Mouse (Mus musculus) R1 (cell line): Measurements from ENCODE around the gene Lrp10.

Experiments used
- DNase-seq: peaks from one replicate; pipeline ENCODE4 v3.0.0-alpha.2; 2018; ENCODE audit warnings: low read depth, low spot score

The Lrp10 gene

GRCm38 (mm10) chr14:54463959-54464292 is at the start of gene Lrp10:
Lrp10 (plus strand) TSS chr14:54464137.
- DNase-seq, result peak; percentile 90

- peak; percentile 90 for DNase-seq
These were observed 48.5 kb upstream of the Lrp10 start for GRCm38 (mm10) chr14:54415241-54416020.

GRCm38 (mm10) chr14:54416229-54416775 is 47.6 kb upstream of the Lrp10 start:
- DNase-seq, result peak; percentile 58

- peak; percentile 44 for DNase-seq
These were observed 47.1 kb upstream of the Lrp10 start for GRCm38 (mm10) chr14:54416830-54417229.

GRCm38 (mm10) chr14:54417623-54418081 is 46.3 kb upstream of the Lrp10 start, which contains the start of gene Slc7a7:
Slc7a7 (minus strand) TSS chr14:54417780.
- peak; percentile 92 for DNase-seq

GRCm38 (mm10) chr14:54421014-54421413 is 42.9 kb upstream of the Lrp10 start:
- DNase-seq, result no peak

- peak; percentile 54 for DNase-seq
These were observed 40.5 kb upstream of the Lrp10 start for GRCm38 (mm10) chr14:54423406-54423805.

GRCm38 (mm10) chr14:54424634-54425033 is 39.3 kb upstream of the Lrp10 start:
- DNase-seq, result no peak

GRCm38 (mm10) chr14:54425540-54425939 is 38.4 kb upstream of the Lrp10 start:
- DNase-seq, result no peak

- no peak for DNase-seq
These were observed 37.8 kb upstream of the Lrp10 start for GRCm38 (mm10) chr14:54426003-54426688.

GRCm38 (mm10) chr14:54426689-54427398 is 37.1 kb upstream of the Lrp10 start, which contains the start of gene Mrpl52:
Mrpl52 (plus strand) TSS chr14:54426909.
- DNase-seq, result peak; percentile 93

- DNase-seq, result no peak
These were observed 36.2 kb upstream of the Lrp10 start for GRCm38 (mm10) chr14:54427696-54428095.

GRCm38 (mm10) chr14:54428421-54428820 is 35.5 kb upstream of the Lrp10 start:
- no peak for DNase-seq

GRCm38 (mm10) chr14:54429332-54430093 is 34.4 kb upstream of the Lrp10 start:
- DNase-seq, result no peak

GRCm38 (mm10) chr14:54430406-54431145 is 33.4 kb upstream of the Lrp10 start:
- DNase-seq, result no peak

GRCm38 (mm10) chr14:54431334-54432077 is 32.4 kb upstream of the Lrp10 start, which contains the start of gene Mmp14:
Mmp14 (plus strand) TSS chr14:54431612.
- DNase-seq, result peak; percentile 57

- peak; percentile 49 for DNase-seq
These were observed 31.7 kb upstream of the Lrp10 start for GRCm38 (mm10) chr14:54432078-54432836.
